Mouse (Mus musculus) myocyte (in vitro differentiated cells): ENCODE data around the gene Plcb1.

Source experiments
- CEBPB ChIP-seq: IDR thresholded peaks from 2 replicates; pipeline ENCODE4 v1.6.1; 2011; ENCODE audit warnings: mild to moderate bottlenecking, moderate library complexity; ENCODE audit not compliant: poor library complexity, insufficient read depth, severe bottlenecking
- MYOD1 ChIP-seq, 3 experiments: IDR thresholded peaks; one replicate each; pipeline ENCODE4 v1.6.1; 2011; ENCODE audit warnings: control low read depth in 2 of 3, low read depth in 2 of 3, mild to moderate bottlenecking in 2 of 3, moderate library complexity in 1 of 3; ENCODE audit not compliant: insufficient read length in 2 of 3, control insufficient read depth in 1 of 3
- POLR2A ChIP-seq: IDR thresholded peaks from one replicate; pipeline ENCODE4 v1.6.1; 2011; ENCODE audit warnings: low read depth, mild to moderate bottlenecking, control low read depth, moderate library complexity; ENCODE audit not compliant: insufficient read length
- POLR2AphosphoS2 ChIP-seq: IDR thresholded peaks from one replicate; pipeline ENCODE4 v1.6.1; 2011; ENCODE audit warnings: low read depth, control low read depth; ENCODE audit not compliant: insufficient read length
- USF1 ChIP-seq: IDR thresholded peaks from one replicate; pipeline ENCODE4 v1.6.1; 2011; ENCODE audit warnings: low read depth, mild to moderate bottlenecking, control low read depth, moderate library complexity

GRCm38 (mm10) chr2:135161673-135162072 is 375.8 kb downstream of the Plcb1 start:
- no peak for TF ChIP-seq MYOD1 (IDR thresholded peaks at IDR 0.05; ENCODE audit: control insufficient read depth in 1 of 3, insufficient read length in 2 of 3, low read depth in 2 of 3)
- TF ChIP-seq POLR2A = no peak
- no peak for TF ChIP-seq CEBPB
- TF ChIP-seq USF1 = no peak
- no peak for TF ChIP-seq POLR2AphosphoS2
